28 mouse cellular contexts compared by ENCODE assay signal in genomic region chr6:37382761-37383160, GRCm38 (mm10).
"Had no signal": no experiment of that assay in that cellular context is flagged by ENCODE, and none has a peak within 500 bp of the region (broad histone marks: within the 10 kb centered on the region; RNA-seq: fewer than 3 reads in every experiment).

No protein-coding gene starts in this region.

- H3K27me3 ChIP-seq: embryonic facial prominence, embryonic 12.5 days; embryonic facial prominence, embryonic 13.5 days; embryonic facial prominence, embryonic 15.5 days; forebrain, embryonic 12.5 days; forebrain, embryonic 13.5 days; forebrain, embryonic 15.5 days had no signal

- H3K9me3 ChIP-seq: embryonic facial prominence, embryonic 10.5 days; embryonic facial prominence, embryonic 12.5 days; embryonic facial prominence, embryonic 13.5 days; embryonic facial prominence, embryonic 15.5 days; forebrain, embryonic 10.5 days; forebrain, embryonic 12.5 days; forebrain, embryonic 13.5 days; forebrain, embryonic 15.5 days had no signal

- H3K9ac ChIP-seq: embryonic facial prominence, embryonic 12.5 days; embryonic facial prominence, embryonic 13.5 days; embryonic facial prominence, embryonic 15.5 days; forebrain, embryonic 12.5 days; forebrain, embryonic 13.5 days; forebrain, embryonic 15.5 days; forebrain, postnatal 0 days had no signal

- H3K27ac ChIP-seq: embryonic facial prominence, embryonic 10.5 days; embryonic facial prominence, embryonic 12.5 days; embryonic facial prominence, embryonic 13.5 days; embryonic facial prominence, embryonic 15.5 days; forebrain, embryonic 10.5 days; forebrain, embryonic 12.5 days; forebrain, embryonic 13.5 days; forebrain, embryonic 15.5 days; gastrocnemius, adult 2 months; heart, adult 2 months had no signal

- H3K4me3 ChIP-seq: embryonic facial prominence, embryonic 10.5 days; embryonic facial prominence, embryonic 12.5 days; embryonic facial prominence, embryonic 13.5 days; embryonic facial prominence, embryonic 15.5 days; erythroblast, embryonic 14.5 days; forebrain, embryonic 10.5 days; forebrain, embryonic 12.5 days; forebrain, embryonic 13.5 days; forebrain, embryonic 15.5 days; gastrocnemius, adult 2 months; heart, adult 2 months had no signal

- H3K4me2 ChIP-seq: embryonic facial prominence, embryonic 12.5 days; embryonic facial prominence, embryonic 13.5 days; embryonic facial prominence, embryonic 15.5 days; forebrain, embryonic 12.5 days; forebrain, embryonic 13.5 days; forebrain, embryonic 15.5 days had no signal

- ATAC-seq: forebrain, embryonic 13.5 days; forebrain, embryonic 14.5 days; forebrain, embryonic 15.5 days; forebrain, embryonic 16.5 days; forebrain, postnatal 0 days had no signal

- DNase-seq: cerebellum, adult 8-10 months; cerebellum, adult 9-10 months; cerebellum, adult 9-11 months; cerebellum, postnatal 10 days; cerebellum, postnatal 14 days; cerebellum, postnatal 25 days; cerebellum, postnatal 36 days; embryo, embryonic 11 days; forebrain, postnatal 0 days; gastrocnemius, adult 2 months; gastrocnemius, postnatal 10 days; gastrocnemius, postnatal 14 days; gastrocnemius, postnatal 25 days; gastrocnemius, postnatal 36 days; heart, adult 11 months; heart, adult 18-20 months; heart, adult 2 months had no signal

- H3K4me1 ChIP-seq: embryonic facial prominence, embryonic 10.5 days; embryonic facial prominence, embryonic 15.5 days; forebrain, embryonic 10.5 days; forebrain, embryonic 12.5 days; forebrain, embryonic 15.5 days had no signal

- H3K36me3 ChIP-seq: forebrain, embryonic 10.5 days; forebrain, embryonic 12.5 days; forebrain, embryonic 15.5 days had no signal
